Mouse (Mus musculus): Measurements from ENCODE around the gene Klhl6. TPM values are rescaled to one million over a fixed set of nuclear protein-coding genes. Genes with fewer than 3 reads are reported as not detected.

Gene Klhl6
- total and polyA plus RNA-seq, 2 experiments = 1.1 to 3.5 TPM

- no peaks in the 10 kb centered on the region for H3K79me2 ChIP-seq (ENCODE audit: control insufficient read depth, insufficient read depth, low read length)
- H3K36me3 ChIP-seq (ENCODE audit: control insufficient read depth, insufficient read depth, low read length) = no peaks in the 10 kb centered on the region
- no peak overlapping the region for H3K9ac ChIP-seq (ENCODE audit: low read depth, low read length)
- H3K27me3 ChIP-seq (ENCODE audit: control insufficient read depth, insufficient read depth, low read length) = no peaks in the 10 kb centered on the region
- H3K4me3 ChIP-seq (ENCODE audit: insufficient read depth, low read depth, low read length) = no peak overlapping the region
- 66% methylated on average over 3 of the region's 3 CpGs for WGBS
- no peak overlapping the region for H3K27ac ChIP-seq (replicated peaks; ENCODE audit: insufficient read depth, low read depth, low read length)
- no peak for TF ChIP-seq POLR2A (IDR thresholded peaks at IDR 0.05; ENCODE audit: extremely low read depth, insufficient read depth, low read length)
- TF ChIP-seq CTCF (IDR thresholded peaks at IDR 0.05; ENCODE audit: low read depth, low read length) = no peak
- H3K4me1 ChIP-seq (ENCODE audit: control insufficient read depth, insufficient read depth, low read length) = no peaks in the 10 kb centered on the region
- DNase-seq (ENCODE audit: extremely low read depth, low read depth, low spot score) = no peak
These were observed 74.5 kb downstream of the Klhl6 start for GRCm38 (mm10) chr16:19908291-19908690.

- Histone ChIP-seq H3K36me3 (ENCODE audit: control insufficient read depth, insufficient read depth, low read length) (no peaks in the 10 kb centered on the region), H3K9ac (ENCODE audit: low read depth, low read length) (no peak overlapping the region), H3K4me1 (ENCODE audit: control insufficient read depth, insufficient read depth, low read length) (no peaks in the 10 kb centered on the region), H3K27me3 (ENCODE audit: control insufficient read depth, insufficient read depth, low read length) (no peaks in the 10 kb centered on the region), H3K4me3 (ENCODE audit: insufficient read depth, low read depth, low read length) (no peak overlapping the region), H3K27ac (replicated peaks; ENCODE audit: insufficient read depth, low read depth, low read length) (no peak overlapping the region), H3K79me2 (ENCODE audit: control insufficient read depth, insufficient read depth, low read length) (no peaks in the 10 kb centered on the region)
- TF ChIP-seq POLR2A (IDR thresholded peaks at IDR 0.05; ENCODE audit: extremely low read depth, insufficient read depth, low read length) = no peak
- peak; percentile 20; the same call in 1 of the 2 replicates for TF ChIP-seq CTCF (IDR thresholded peaks at IDR 0.05; ENCODE audit: low read depth, low read length)
- peak; percentile 18 for DNase-seq (ENCODE audit: extremely low read depth, low read depth, low spot score)
- 32% methylated on average over 2 of the region's 2 CpGs for WGBS
These were observed 75.7 kb downstream of the Klhl6 start for GRCm38 (mm10) chr16:19907103-19907502.

GRCm38 (mm10) chr16:19904734-19905479 lies 77.9 kb downstream of the Klhl6 start:
- no peak overlapping the region for H3K9ac ChIP-seq (ENCODE audit: low read depth, low read length)
- 46% methylated on average over 2 of the region's 2 CpGs for WGBS
- no peak overlapping the region for H3K27ac ChIP-seq (replicated peaks; ENCODE audit: insufficient read depth, low read depth, low read length)
- no peaks in the 10 kb centered on the region for H3K27me3 ChIP-seq (ENCODE audit: control insufficient read depth, insufficient read depth, low read length)
- TF ChIP-seq CTCF (IDR thresholded peaks at IDR 0.05; ENCODE audit: low read depth, low read length) = no peak
- TF ChIP-seq POLR2A (IDR thresholded peaks at IDR 0.05; ENCODE audit: extremely low read depth, insufficient read depth, low read length) = no peak
- no peak for DNase-seq (ENCODE audit: extremely low read depth, low read depth, low spot score)
- H3K4me1 ChIP-seq (ENCODE audit: control insufficient read depth, insufficient read depth, low read length) = no peaks in the 10 kb centered on the region
- no peak overlapping the region for H3K4me3 ChIP-seq (ENCODE audit: insufficient read depth, low read depth, low read length)
- H3K36me3 ChIP-seq (ENCODE audit: control insufficient read depth, insufficient read depth, low read length) = no peaks in the 10 kb centered on the region
- no peaks in the 10 kb centered on the region for H3K79me2 ChIP-seq (ENCODE audit: control insufficient read depth, insufficient read depth, low read length)

DNA sequence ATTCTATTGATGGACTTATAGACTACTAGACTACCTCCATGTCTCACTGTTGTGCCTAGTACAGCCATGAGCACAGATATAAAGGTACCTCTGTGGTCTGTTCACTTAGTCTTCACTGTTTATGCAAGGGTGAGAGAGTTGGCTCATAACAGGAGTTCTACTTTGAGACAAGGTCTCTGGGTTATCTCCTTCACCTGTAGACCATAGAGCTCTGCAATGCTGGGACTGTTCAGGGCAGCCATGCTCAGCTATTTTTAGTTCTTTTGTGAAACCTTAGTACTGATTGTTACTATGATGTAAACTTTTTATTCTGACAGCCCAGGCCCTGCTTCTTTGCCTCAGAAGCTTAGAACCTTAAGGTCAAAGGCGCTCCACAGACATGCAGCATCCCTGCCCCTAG lies 79.0 kb downstream of the Klhl6 start:
- no peak for TF ChIP-seq POLR2A (IDR thresholded peaks at IDR 0.05; ENCODE audit: extremely low read depth, insufficient read depth, low read length)
- TF ChIP-seq CTCF (IDR thresholded peaks at IDR 0.05; ENCODE audit: low read depth, low read length) = no peak
- Histone ChIP-seq H3K4me1 (ENCODE audit: control insufficient read depth, insufficient read depth, low read length) (no peaks in the 10 kb centered on the region), H3K36me3 (ENCODE audit: control insufficient read depth, insufficient read depth, low read length) (no peaks in the 10 kb centered on the region), H3K27ac (replicated peaks; ENCODE audit: insufficient read depth, low read depth, low read length) (no peak overlapping the region), H3K9ac (ENCODE audit: low read depth, low read length) (no peak overlapping the region), H3K4me3 (ENCODE audit: insufficient read depth, low read depth, low read length) (no peak overlapping the region), H3K79me2 (ENCODE audit: control insufficient read depth, insufficient read depth, low read length) (no peaks in the 10 kb centered on the region), H3K27me3 (ENCODE audit: control insufficient read depth, insufficient read depth, low read length) (no peaks in the 10 kb centered on the region)
- WGBS = 100% methylated on average over 1 of the region's 1 CpGs
- DNase-seq (ENCODE audit: extremely low read depth, low read depth, low spot score) = no peak

Other genes starting within 250 kb of the Klhl6 start
- gene B3gnt5, start 222.8 kb downstream of the Klhl6 start, total RNA-seq (2014; rRNA removed) = 0.09 and 0.20 TPM in 2 replicates
- gene B3gnt5, start 222.8 kb downstream of the Klhl6 start, polyA plus RNA-seq (2012; rRNA removed) = 0.02 TPM in 2 replicates
- 94.4 and 97.6 TPM in 2 replicates for gene Klhl24, start 114.5 kb upstream of the Klhl6 start, total RNA-seq (2014; rRNA removed)
- gene Klhl24, start 114.5 kb upstream of the Klhl6 start, polyA plus RNA-seq (2012; rRNA removed) = 5.6 and 6.0 TPM in 2 replicates
- gene Yeats2, start 158.0 kb upstream of the Klhl6 start, total RNA-seq (2014; rRNA removed) = 7.7 and 8.7 TPM in 2 replicates
- 5.2 and 7.1 TPM in 2 replicates for gene Yeats2, start 158.0 kb upstream of the Klhl6 start, polyA plus RNA-seq (2012; rRNA removed)

Data from liver, adult 2 months (tissue).